Mouse (Mus musculus): ENCODE data around the gene Wdfy2. TPM values are rescaled to one million over a fixed set of nuclear protein-coding genes. Genes with fewer than 3 reads are reported as not detected.

Wdfy2 gene
- polyA plus RNA-seq (2015; fragmentation: Nextera tagmentation; extraction: Ambion mirVana): 7.3 and 7.9 TPM in 2 replicates

DNA sequence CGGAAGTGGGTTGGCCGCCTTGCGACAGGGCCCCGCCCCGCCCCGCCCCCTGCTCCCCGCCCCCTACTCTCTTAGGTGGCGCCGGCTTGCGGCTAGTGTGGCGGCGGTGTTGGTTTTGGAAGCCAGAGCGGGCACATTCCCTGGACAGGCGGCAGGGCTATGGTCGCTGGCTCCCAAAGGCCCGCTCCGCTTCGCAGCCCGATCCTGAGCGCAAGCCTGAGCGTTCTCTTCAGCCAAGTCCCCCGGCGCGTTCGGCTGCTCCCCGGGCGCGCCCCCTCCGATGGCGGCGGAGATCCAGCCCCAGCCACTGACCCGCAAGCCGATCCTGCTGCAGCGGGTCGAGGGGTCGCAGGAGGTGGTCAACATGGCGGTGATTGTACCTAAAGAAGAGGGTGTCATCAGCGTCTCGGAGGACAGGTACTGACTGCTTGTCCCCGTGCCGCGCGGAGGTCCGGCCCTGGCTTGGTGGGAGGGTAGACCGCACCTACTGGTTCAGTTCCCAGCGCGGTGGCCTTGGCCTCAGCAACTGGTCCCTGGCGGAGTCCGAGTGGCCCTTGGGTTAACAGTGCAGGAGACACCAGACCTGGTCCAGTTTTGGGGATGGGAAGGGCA, at the start of gene Wdfy2:
Gene Wdfy2, plus strand, starts transcription at position 38 of the 612 bp plus-strand sequence.
- H3K27me3 ChIP-seq: no peaks in the 10 kb centered on the region
- peaks cover 6% of the 10 kb centered on the region for H3K36me3 ChIP-seq
- peaks cover 27% of the 10 kb centered on the region for H3K4me1 ChIP-seq
- peak within 1 kb of the TSS; percentile 78 for H3K9ac ChIP-seq
- no peaks in the 10 kb centered on the region for H3K9me3 ChIP-seq (replicated peaks)
- ATAC-seq (replicated peaks; ENCODE audit: low FRiP score): peak; percentile 59
- H3K27ac ChIP-seq: peak within 1 kb of the TSS; percentile 86
- H3K4me2 ChIP-seq: peak within 1 kb of the TSS; percentile 77
- WGBS: under 1% methylated on average over 48 of the region's 49 CpGs
- peak within 1 kb of the TSS; percentile 93 for H3K4me3 ChIP-seq (replicated peaks)

DNA sequence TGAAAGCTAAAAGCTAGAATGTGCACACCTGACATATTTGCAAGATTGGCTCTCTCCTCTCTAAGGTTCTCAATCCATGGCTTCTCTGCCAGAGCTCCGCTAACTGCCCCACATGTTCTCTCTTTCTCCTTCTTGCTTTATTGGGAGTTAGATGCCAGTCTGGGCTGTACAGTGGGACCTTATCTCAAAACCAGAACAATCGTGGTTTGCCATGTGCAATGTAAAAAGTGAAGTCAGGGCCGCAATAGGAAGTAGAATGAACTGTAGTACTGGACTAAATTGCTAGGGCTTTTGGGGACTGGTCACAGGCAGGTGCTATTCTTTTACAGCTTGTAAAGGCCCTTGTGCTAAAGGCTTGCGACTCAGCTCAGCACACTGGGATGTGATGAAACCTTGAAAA, 48.2 kb upstream of the Wdfy2 start:
- Histone ChIP-seq H3K27ac (no peak overlapping the region), H3K4me1 (no peaks in the 10 kb centered on the region), H3K36me3 (no peaks in the 10 kb centered on the region), H3K27me3 (no peaks in the 10 kb centered on the region), H3K4me2 (no peak overlapping the region), H3K9ac (no peak overlapping the region), H3K9me3 (replicated peaks) (no peaks in the 10 kb centered on the region), H3K4me3 (replicated peaks) (no peak overlapping the region)
- 47% methylated on average over 4 of the region's 4 CpGs for WGBS
- ATAC-seq (replicated peaks; ENCODE audit: low FRiP score): no peak

DNA sequence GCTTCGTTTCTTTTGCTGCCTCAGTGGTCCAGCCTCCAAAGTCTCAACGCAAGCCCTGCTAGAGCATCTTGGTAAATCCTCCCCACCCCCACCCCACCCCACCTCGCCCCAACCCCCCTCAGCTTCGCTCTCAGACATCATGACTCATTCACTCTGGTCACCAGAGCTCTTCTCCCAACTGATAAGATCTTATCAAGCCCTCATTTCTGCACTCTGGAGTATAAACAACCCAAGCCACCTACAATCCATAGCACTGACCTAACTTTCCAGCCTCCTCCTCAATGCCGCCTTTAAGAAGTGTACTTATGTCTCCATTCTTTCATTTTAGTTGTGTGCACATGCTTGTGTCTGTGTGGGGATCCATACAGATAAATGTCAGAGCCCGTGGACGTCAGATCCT, 41.8 kb upstream of the Wdfy2 start:
- H3K27me3 ChIP-seq: no peaks in the 10 kb centered on the region
- WGBS: 73% methylated on average over 7 of the region's 7 CpGs
- H3K36me3 ChIP-seq: no peaks in the 10 kb centered on the region
- no peak overlapping the region for H3K4me2 ChIP-seq
- H3K27ac ChIP-seq: no peak overlapping the region
- peaks cover 13% of the 10 kb centered on the region for H3K4me1 ChIP-seq
- H3K9ac ChIP-seq: no peak overlapping the region
- ATAC-seq (replicated peaks; ENCODE audit: low FRiP score): no peak
- H3K4me3 ChIP-seq (replicated peaks): no peak overlapping the region
- no peaks in the 10 kb centered on the region for H3K9me3 ChIP-seq (replicated peaks)

- Histone ChIP-seq H3K9ac (no peak overlapping the region), H3K4me2 (peak overlapping the region; percentile 62), H3K27me3 (no peaks in the 10 kb centered on the region), H3K4me3 (replicated peaks) (peak overlapping the region; percentile 33), H3K9me3 (replicated peaks) (no peaks in the 10 kb centered on the region), H3K36me3 (no peaks in the 10 kb centered on the region), H3K4me1 (peaks cover 13% of the 10 kb centered on the region), H3K27ac (no peak overlapping the region)
- under 1% methylated on average over 4 of the region's 4 CpGs for WGBS
- peak; percentile 79 for ATAC-seq (replicated peaks; ENCODE audit: low FRiP score)
Observed at GRCm38 (mm10) chr14:62798608-62799101, 38.8 kb upstream of the Wdfy2 start.

DNA sequence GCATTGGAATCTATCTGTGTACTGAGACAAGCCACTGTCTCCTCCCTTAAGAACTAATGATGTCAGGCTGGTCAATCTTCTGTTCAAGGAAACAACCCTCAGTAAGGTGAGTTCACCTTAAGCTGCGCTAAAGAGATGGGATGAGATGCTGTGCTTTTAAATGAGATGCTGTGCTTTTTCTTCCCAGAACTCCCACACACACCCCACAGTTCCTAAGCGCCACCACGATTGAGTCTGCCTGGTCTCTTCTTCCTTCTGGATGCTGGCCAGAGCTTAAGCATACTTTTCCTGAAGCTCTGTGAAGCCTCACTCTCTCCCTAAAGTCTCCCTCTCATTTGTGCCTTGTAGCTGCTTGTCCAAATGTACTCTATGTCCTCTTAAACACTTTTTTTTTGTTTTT, 36.7 kb upstream of the Wdfy2 start:
- Histone ChIP-seq H3K27ac (no peak overlapping the region), H3K36me3 (no peaks in the 10 kb centered on the region), H3K9me3 (replicated peaks) (no peaks in the 10 kb centered on the region), H3K9ac (no peak overlapping the region), H3K4me1 (peaks cover 13% of the 10 kb centered on the region), H3K4me3 (replicated peaks) (no peak overlapping the region), H3K27me3 (no peaks in the 10 kb centered on the region), H3K4me2 (no peak overlapping the region)
- 73% methylated on average over 3 of the region's 3 CpGs for WGBS
- no peak for ATAC-seq (replicated peaks; ENCODE audit: low FRiP score)

- ATAC-seq (replicated peaks; ENCODE audit: low FRiP score): peak; percentile 73
- WGBS: 28% methylated on average over 5 of the region's 5 CpGs
- H3K9me3 ChIP-seq (replicated peaks): no peaks in the 10 kb centered on the region
- H3K27ac ChIP-seq: no peak overlapping the region
- H3K4me3 ChIP-seq (replicated peaks): no peak overlapping the region
- no peaks in the 10 kb centered on the region for H3K27me3 ChIP-seq
- no peak overlapping the region for H3K9ac ChIP-seq
- H3K4me2 ChIP-seq: no peak overlapping the region
- no peaks in the 10 kb centered on the region for H3K36me3 ChIP-seq
- peaks cover 12% of the 10 kb centered on the region for H3K4me1 ChIP-seq
Observed at GRCm38 (mm10) chr14:62803204-62803603, 34.3 kb upstream of the Wdfy2 start.

- no peaks in the 10 kb centered on the region for H3K27me3 ChIP-seq
- no peak overlapping the region for H3K27ac ChIP-seq
- no peak for ATAC-seq (replicated peaks; ENCODE audit: low FRiP score)
- H3K9ac ChIP-seq: no peak overlapping the region
- no peaks in the 10 kb centered on the region for H3K36me3 ChIP-seq
- no peak overlapping the region for H3K4me2 ChIP-seq
- peaks cover 4% of the 10 kb centered on the region; the same call in 1 of the 2 replicates for H3K4me1 ChIP-seq
- H3K9me3 ChIP-seq (replicated peaks): no peaks in the 10 kb centered on the region
- 13% methylated on average over 3 of the region's 3 CpGs for WGBS
- H3K4me3 ChIP-seq (replicated peaks): no peak overlapping the region
Observed at GRCm38 (mm10) chr14:62806921-62807320, 30.6 kb upstream of the Wdfy2 start.

- H3K36me3 ChIP-seq: no peaks in the 10 kb centered on the region
- no peaks in the 10 kb centered on the region for H3K9me3 ChIP-seq (replicated peaks)
- no peak overlapping the region for H3K4me3 ChIP-seq (replicated peaks)
- peaks cover 4% of the 10 kb centered on the region; the same call in 1 of the 2 replicates for H3K4me1 ChIP-seq
- no peaks in the 10 kb centered on the region for H3K27me3 ChIP-seq
- H3K4me2 ChIP-seq: no peak overlapping the region
- ATAC-seq (replicated peaks; ENCODE audit: low FRiP score): no peak
- H3K27ac ChIP-seq: no peak overlapping the region
- no peak overlapping the region for H3K9ac ChIP-seq
- 41% methylated on average over 7 of the region's 7 CpGs for WGBS
Observed at GRCm38 (mm10) chr14:62808661-62809523, 28.6 kb upstream of the Wdfy2 start.

DNA sequence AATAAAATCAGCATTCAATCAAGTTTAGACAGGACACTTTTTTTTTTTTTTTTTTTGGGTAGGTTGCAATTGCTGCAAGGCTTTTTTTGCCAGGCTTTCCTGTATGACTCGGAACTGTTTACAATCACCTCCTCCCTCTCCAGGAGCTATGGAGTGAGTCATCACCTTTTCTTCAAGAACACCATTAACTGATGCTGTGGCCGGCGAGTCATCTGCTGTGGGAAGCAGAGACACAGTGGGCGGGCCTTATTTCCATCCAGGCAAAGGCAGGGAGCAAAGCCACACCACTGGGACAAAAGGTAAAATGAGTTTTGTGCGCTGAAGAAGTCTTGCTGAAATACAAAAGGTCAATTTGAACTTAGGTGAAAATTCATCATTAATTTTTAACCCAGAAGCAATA, 24.7 kb upstream of the Wdfy2 start:
- 43% methylated on average over 5 of the region's 5 CpGs for WGBS
- no peak overlapping the region for H3K4me3 ChIP-seq (replicated peaks)
- H3K27ac ChIP-seq: no peak overlapping the region
- no peak overlapping the region for H3K9ac ChIP-seq
- no peak for ATAC-seq (replicated peaks; ENCODE audit: low FRiP score)
- no peaks in the 10 kb centered on the region for H3K36me3 ChIP-seq
- no peak overlapping the region for H3K4me2 ChIP-seq
- no peaks in the 10 kb centered on the region for H3K9me3 ChIP-seq (replicated peaks)
- H3K27me3 ChIP-seq: no peaks in the 10 kb centered on the region
- no peaks in the 10 kb centered on the region for H3K4me1 ChIP-seq

- H3K4me1 ChIP-seq: no peaks in the 10 kb centered on the region
- no peaks in the 10 kb centered on the region for H3K36me3 ChIP-seq
- no peaks in the 10 kb centered on the region for H3K27me3 ChIP-seq
- H3K27ac ChIP-seq: no peak overlapping the region
- H3K9ac ChIP-seq: no peak overlapping the region
- 60% methylated on average over 6 of the region's 6 CpGs for WGBS
- ATAC-seq (replicated peaks; ENCODE audit: low FRiP score): no peak
- no peak overlapping the region for H3K4me3 ChIP-seq (replicated peaks)
- H3K4me2 ChIP-seq: no peak overlapping the region
- no peaks in the 10 kb centered on the region for H3K9me3 ChIP-seq (replicated peaks)
Observed at GRCm38 (mm10) chr14:62814567-62814966, 22.9 kb upstream of the Wdfy2 start.

- H3K4me3 ChIP-seq (replicated peaks): no peak overlapping the region
- no peaks in the 10 kb centered on the region for H3K4me1 ChIP-seq
- ATAC-seq (replicated peaks; ENCODE audit: low FRiP score): no peak
- no peak overlapping the region for H3K9ac ChIP-seq
- no peak overlapping the region for H3K27ac ChIP-seq
- H3K27me3 ChIP-seq: no peaks in the 10 kb centered on the region
- H3K9me3 ChIP-seq (replicated peaks): no peaks in the 10 kb centered on the region
- no peak overlapping the region for H3K4me2 ChIP-seq
- no peaks in the 10 kb centered on the region for H3K36me3 ChIP-seq
- WGBS: 80% methylated on average over 4 of the region's 4 CpGs
Observed at GRCm38 (mm10) chr14:62816827-62817226, 20.7 kb upstream of the Wdfy2 start.

DNA sequence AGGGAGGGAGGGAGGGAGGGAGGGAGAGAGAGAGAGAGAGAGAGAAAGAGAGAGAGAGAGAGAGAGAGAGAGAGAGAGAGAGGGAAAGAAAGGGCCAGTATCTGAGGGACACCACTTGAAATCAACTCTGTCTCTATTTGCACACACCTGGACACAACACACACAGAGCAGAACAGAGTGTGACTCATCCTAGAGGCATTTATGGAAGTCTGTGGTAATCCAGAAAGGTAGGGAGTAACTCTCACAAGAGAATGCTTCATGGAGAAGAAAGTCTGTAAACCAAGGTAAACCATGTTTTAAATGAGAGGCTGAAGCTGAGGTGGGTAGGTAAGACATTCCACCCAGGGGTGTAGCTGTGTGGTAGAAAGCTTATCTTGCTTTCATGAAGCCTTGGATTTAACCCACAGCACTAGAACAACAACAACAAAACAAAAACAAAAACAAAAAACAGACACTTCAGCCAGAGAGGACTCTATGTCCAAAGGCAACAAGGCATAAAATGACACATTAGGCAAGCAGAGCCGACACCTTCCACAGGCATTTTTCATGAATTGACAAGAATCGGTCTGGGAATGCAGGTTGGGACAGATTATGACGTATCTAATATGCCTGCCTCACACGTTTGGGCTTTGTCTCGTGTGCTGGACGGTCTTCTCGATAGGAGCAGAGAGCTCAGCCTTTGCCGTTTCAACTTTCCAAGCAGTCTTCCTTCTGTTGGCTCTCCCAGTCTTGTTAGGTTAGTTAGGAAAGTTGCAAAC, 11.7 kb upstream of the Wdfy2 start:
- H3K27me3 ChIP-seq: no peaks in the 10 kb centered on the region
- H3K27ac ChIP-seq: no peak overlapping the region
- no peak overlapping the region for H3K4me2 ChIP-seq
- H3K36me3 ChIP-seq: no peaks in the 10 kb centered on the region
- no peak overlapping the region for H3K4me3 ChIP-seq (replicated peaks)
- no peak overlapping the region for H3K9ac ChIP-seq
- no peaks in the 10 kb centered on the region for H3K4me1 ChIP-seq
- 87% methylated on average over 8 of the region's 8 CpGs for WGBS
- ATAC-seq (replicated peaks; ENCODE audit: low FRiP score): no peak
- H3K9me3 ChIP-seq (replicated peaks): no peaks in the 10 kb centered on the region
